Mouse (Mus musculus) stomach, embryonic 15.5 days (tissue): ENCODE measurements around the gene Ahdc1. TPM values are rescaled to one million over a fixed set of nuclear protein-coding genes. Genes with fewer than 3 reads are reported as not detected.

Experiments used
- ATAC-seq: fragments of 200-750 bp; cut with Nextera tagmentation; 2 replicates; pipeline ENCODE4 v1.8.0; 2017; ENCODE audit warnings: low read depth, moderate number of reproducible peaks, moderate TSS enrichment; ENCODE audit not compliant: insufficient read depth, low FRiP score
- H3K27ac ChIP-seq: fragments of 300-500 bp; sonication (generic); 2 replicates; pipeline ENCODE4 v1.5.1; 2015; ENCODE audit warnings: mild to moderate bottlenecking, inconsistent platforms
- H3K27me3 ChIP-seq: fragments of 300-500 bp; sonication (generic); replicated peaks from 2 replicates; pipeline ENCODE4 v1.6.1; 2015; ENCODE audit warnings: inconsistent platforms
- H3K36me3 ChIP-seq: fragments of 300-500 bp; sonication (generic); 2 replicates; pipeline ENCODE4 v1.6.1; 2015; ENCODE audit warnings: inconsistent platforms
- H3K4me1 ChIP-seq: fragments of 300-500 bp; sonication (generic); 2 replicates; pipeline ENCODE4 v1.6.1; 2015; ENCODE audit warnings: inconsistent platforms
- H3K4me2 ChIP-seq: fragments of 300-500 bp; sonication (generic); 2 replicates; pipeline ENCODE4 v1.6.1; 2015; ENCODE audit warnings: mild to moderate bottlenecking, inconsistent platforms
- H3K4me3 ChIP-seq: fragments of 300-500 bp; sonication (generic); replicated peaks from 2 replicates; pipeline ENCODE4 v1.5.1; 2015; ENCODE audit warnings: inconsistent platforms
- H3K9ac ChIP-seq: fragments of 300-500 bp; sonication (generic); 2 replicates; pipeline ENCODE4 v1.6.1; 2015; ENCODE audit warnings: inconsistent platforms
- H3K9me3 ChIP-seq: fragments of 300-500 bp; sonication (generic); 2 replicates; pipeline ENCODE4 v1.6.1; 2016; ENCODE audit warnings: inconsistent platforms
- WGBS: fragments of 180-500 bp; shearing (Covaris S2); methylation state at CpG from one replicate; pipeline ENCODE4 v1.1.7; 2015; 5-methylcytosine and 5-hydroxymethylcytosine counted together
- polyA plus RNA-seq: library from polyadenylated mRNA; unstranded; fragments of >200 nt; fragmentation: Nextera tagmentation; extraction: Ambion mirVana; gene quantifications from 2 replicates; pipeline ENCODE4 v1.2.1, GENCODE M21; 2015

The Ahdc1 gene
- polyA plus RNA-seq, 1 experiment from 2014 or later = 9.3 TPM

DNA sequence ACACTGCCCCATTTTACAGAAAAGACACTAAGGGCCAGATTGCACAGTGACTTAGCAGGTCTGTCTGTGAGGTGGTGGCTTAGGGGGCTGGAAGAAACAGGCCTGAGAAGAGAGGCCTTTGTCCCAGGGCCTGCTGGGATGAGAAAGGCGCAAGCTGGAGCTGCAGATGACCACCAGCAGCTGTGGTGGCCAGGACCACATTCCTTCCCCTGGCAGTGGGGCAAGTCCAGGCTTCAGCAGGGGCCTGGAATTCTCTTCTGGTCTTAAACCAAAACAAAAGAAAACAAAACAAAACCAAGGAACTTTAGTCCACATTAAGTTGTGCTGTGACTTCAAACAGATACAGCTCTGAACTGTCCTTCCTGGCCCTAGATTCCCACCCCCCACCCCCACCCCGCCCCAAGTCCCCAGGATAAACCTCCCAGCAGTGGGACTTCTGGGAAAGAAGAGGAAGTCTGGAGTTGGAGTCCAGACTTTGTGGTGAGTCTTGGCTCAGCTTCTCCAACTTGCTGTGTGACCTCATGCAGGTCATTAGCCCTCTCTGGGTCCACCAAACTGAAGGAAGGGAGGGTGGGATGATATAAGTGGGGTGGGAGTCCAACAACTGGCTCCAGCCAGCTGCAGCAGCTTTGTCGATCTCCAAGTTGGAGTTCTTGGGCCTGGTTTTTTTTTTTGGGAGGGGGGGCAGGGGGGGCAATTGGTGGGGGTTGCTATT lies 105.9 kb downstream of the Ahdc1 start:
- Histone ChIP-seq H3K36me3 (no peaks in the 10 kb centered on the region), H3K9ac (no peak overlapping the region), H3K4me1 (peaks cover 29% of the 10 kb centered on the region), H3K27ac (peak overlapping the region; percentile 98), H3K9me3 (no peaks in the 10 kb centered on the region), H3K4me3 (no peak overlapping the region), H3K27me3 (no peaks in the 10 kb centered on the region), H3K4me2 (peak overlapping the region; percentile 48)
- 0 out of 2 replicates have a peak, but pooled peaks have one; percentile 9 for ATAC-seq
- 42% methylated on average over 3 of the region's 3 CpGs for WGBS

DNA sequence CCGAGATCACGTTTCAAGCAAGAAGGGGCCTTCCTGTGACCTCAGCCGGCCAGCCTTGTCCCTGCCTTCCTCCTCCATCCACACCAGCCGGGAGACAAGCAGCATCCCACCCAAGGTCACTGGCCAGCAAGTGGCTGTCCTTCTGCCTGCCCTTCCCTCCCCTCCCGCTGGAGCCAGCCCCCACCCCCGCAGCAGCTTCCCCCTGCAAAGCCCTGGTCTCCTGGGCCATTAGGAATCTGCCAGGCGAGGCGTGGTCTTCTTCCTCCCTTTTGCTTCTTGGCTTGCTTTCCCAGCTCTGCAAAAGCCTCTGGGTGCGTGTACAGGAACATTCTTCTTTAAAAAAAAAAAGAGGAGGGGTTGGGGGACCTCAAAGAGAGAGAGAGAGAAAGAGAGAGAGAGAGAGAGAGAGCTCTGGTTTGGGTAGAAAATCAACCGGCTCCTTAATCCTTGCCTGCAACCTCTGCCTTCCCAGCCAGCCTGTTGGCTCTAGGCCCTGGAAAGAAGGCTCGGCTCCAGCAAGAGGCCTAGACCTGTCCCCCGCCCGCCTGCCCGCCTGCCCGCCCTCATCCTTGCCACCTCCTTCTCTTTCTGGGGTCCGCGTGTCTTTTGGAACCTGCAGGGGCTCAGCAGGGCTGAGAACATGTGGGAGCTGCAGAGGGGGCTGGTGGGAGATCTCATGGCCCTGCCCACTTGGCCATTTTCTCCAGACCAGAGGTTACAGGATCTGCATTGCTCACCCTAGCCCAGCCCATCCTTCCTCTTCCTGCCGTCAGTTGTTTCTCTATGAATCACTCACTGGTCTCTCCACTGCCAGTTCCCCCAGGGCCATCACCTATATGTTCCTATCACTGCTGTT lies 106.7 kb downstream of the Ahdc1 start:
- peak overlapping the region; percentile 48 for H3K4me2 ChIP-seq
- H3K4me3 ChIP-seq = peak overlapping the region; percentile 19; the same call in 1 of the 2 replicates
- 14% methylated on average over 18 of the region's 18 CpGs for WGBS
- no peaks in the 10 kb centered on the region for H3K36me3 ChIP-seq
- H3K9me3 ChIP-seq = no peaks in the 10 kb centered on the region
- ATAC-seq = peak; percentile 62
- H3K27me3 ChIP-seq = no peaks in the 10 kb centered on the region
- H3K27ac ChIP-seq = peak overlapping the region; percentile 98
- no peak overlapping the region for H3K9ac ChIP-seq
- H3K4me1 ChIP-seq = peaks cover 33% of the 10 kb centered on the region

GRCm38 (mm10) chr4:133118775-133119375 lies 107.8 kb downstream of the Ahdc1 start:
- Histone ChIP-seq H3K27me3 (no peaks in the 10 kb centered on the region), H3K4me3 (no peak overlapping the region), H3K9me3 (no peaks in the 10 kb centered on the region), H3K36me3 (no peaks in the 10 kb centered on the region), H3K4me1 (peaks cover 33% of the 10 kb centered on the region), H3K27ac (peak overlapping the region; percentile 36), H3K9ac (no peak overlapping the region), H3K4me2 (no peak overlapping the region)
- WGBS = 72% methylated on average over 6 of the region's 6 CpGs
- ATAC-seq = no peak

DNA sequence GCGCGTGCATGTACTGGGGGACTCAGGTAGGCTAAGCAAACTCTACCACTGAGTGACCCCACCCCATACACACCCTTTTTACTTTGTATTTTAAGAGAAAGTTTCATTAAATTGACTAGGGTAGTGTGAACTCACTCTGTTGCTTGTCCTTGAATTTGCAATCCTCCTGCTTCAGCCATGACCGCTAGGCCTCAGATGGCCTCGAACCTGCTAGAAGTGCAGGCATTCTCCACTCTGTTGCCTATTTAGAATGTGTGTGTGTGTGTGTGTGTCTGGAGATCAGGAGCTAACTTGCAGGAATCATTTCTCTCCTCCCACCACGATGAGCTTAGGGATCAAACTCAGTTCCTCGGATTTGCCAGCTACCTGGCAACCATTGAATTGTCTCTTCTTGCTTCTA lies 108.5 kb downstream of the Ahdc1 start:
- Histone ChIP-seq H3K27ac (peak overlapping the region; percentile 36; the same call in 1 of the 2 replicates), H3K27me3 (no peaks in the 10 kb centered on the region), H3K9me3 (no peaks in the 10 kb centered on the region), H3K9ac (no peak overlapping the region), H3K4me3 (no peak overlapping the region), H3K36me3 (no peaks in the 10 kb centered on the region), H3K4me2 (no peak overlapping the region), H3K4me1 (peaks cover 33% of the 10 kb centered on the region)
- WGBS = 80% methylated on average over 6 of the region's 6 CpGs
- ATAC-seq = no peak

GRCm38 (mm10) chr4:133120833-133121321 lies 109.8 kb downstream of the Ahdc1 start:
- peak overlapping the region; percentile 68 for H3K27ac ChIP-seq
- H3K27me3 ChIP-seq = no peaks in the 10 kb centered on the region
- H3K9ac ChIP-seq = no peak overlapping the region
- ATAC-seq = peak; percentile 29; the same call in 1 of the 2 replicates
- WGBS = 21% methylated on average over 11 of the region's 11 CpGs
- no peaks in the 10 kb centered on the region for H3K9me3 ChIP-seq
- no peak overlapping the region for H3K4me3 ChIP-seq
- peak overlapping the region; percentile 35; the same call in 1 of the 2 replicates for H3K4me2 ChIP-seq
- H3K4me1 ChIP-seq = peaks cover 33% of the 10 kb centered on the region
- H3K36me3 ChIP-seq = no peaks in the 10 kb centered on the region

- no peak for ATAC-seq
- Histone ChIP-seq H3K4me3 (no peak overlapping the region), H3K9ac (no peak overlapping the region), H3K4me1 (peaks cover 33% of the 10 kb centered on the region), H3K36me3 (no peaks in the 10 kb centered on the region), H3K4me2 (no peak overlapping the region), H3K27ac (no peak overlapping the region), H3K9me3 (no peaks in the 10 kb centered on the region), H3K27me3 (no peaks in the 10 kb centered on the region)
- WGBS = 80% methylated on average over 1 of the region's 1 CpGs
These were observed 110.4 kb downstream of the Ahdc1 start for GRCm38 (mm10) chr4:133121416-133121815.

DNA sequence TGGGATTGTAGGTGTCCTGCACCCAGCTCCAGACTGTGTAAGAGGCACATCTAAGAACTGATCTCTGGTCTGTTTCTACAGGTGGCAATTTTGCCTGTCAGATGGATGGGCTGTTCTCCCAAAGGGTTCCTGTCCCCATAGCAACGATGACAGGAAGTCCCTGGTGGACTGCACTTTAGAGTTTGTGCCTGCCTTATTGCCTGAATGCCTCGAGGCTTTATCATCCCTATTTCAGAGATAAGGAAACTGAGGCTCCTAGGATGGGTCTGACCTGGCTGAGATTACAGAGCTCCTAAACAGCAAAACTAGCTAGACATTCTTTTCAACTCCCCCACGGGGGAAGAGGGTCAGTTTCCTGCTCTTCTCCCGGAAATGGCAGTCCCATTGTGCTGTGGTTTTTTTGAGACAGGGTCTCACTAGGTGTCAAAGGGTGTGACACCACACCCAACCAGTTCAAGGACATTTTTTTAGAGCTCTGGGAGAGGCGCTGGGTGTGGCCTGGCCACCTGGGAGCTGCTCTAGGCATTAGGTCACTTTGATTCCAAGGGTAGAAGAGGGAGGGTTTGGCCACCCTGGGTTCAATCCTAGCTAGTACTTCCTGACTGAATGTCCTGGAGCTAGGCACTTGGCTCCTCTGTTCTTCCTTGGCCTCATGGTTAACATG lies 111.0 kb downstream of the Ahdc1 start:
- no peak overlapping the region for H3K4me2 ChIP-seq

GRCm38 (mm10) chr4:133127079-133127478 lies 116.0 kb downstream of the Ahdc1 start:
- WGBS = 78% methylated on average over 3 of the region's 3 CpGs
- H3K4me1 ChIP-seq = 0 out of 2 replicates have a peak, but pooled peaks cover 4% of the 10 kb centered on the region
- no peak for ATAC-seq
- H3K9ac ChIP-seq = no peak overlapping the region
- no peak overlapping the region for H3K4me2 ChIP-seq
- no peaks in the 10 kb centered on the region for H3K9me3 ChIP-seq
- H3K36me3 ChIP-seq = no peaks in the 10 kb centered on the region
- H3K27ac ChIP-seq = no peak overlapping the region
- H3K27me3 ChIP-seq = no peaks in the 10 kb centered on the region
- no peak overlapping the region for H3K4me3 ChIP-seq

More for the DNA sequence above, 111.0 kb downstream of the Ahdc1 start:
- H3K4me1 ChIP-seq = peaks cover 28% of the 10 kb centered on the region
- H3K27ac ChIP-seq = 0 out of 2 replicates have a peak overlapping the region, but pooled peaks have one; percentile 31
- H3K27me3 ChIP-seq = no peaks in the 10 kb centered on the region
- 24% methylated on average over 5 of the region's 5 CpGs for WGBS
- no peak overlapping the region for H3K9ac ChIP-seq
- H3K4me3 ChIP-seq = no peak overlapping the region
- no peak for ATAC-seq
- no peaks in the 10 kb centered on the region for H3K9me3 ChIP-seq
- no peaks in the 10 kb centered on the region for H3K36me3 ChIP-seq

Other genes with a start within 250 kb of the Ahdc1 start
- gene Rpa2, start 242.9 kb upstream of the Ahdc1 start, polyA plus RNA-seq = 87.0 and 89.5 TPM in 2 replicates
- gene Themis2, start 214.9 kb upstream of the Ahdc1 start, polyA plus RNA-seq = 1.3 and 1.8 TPM in 2 replicates
- gene Ppp1r8, start 168.1 kb upstream of the Ahdc1 start, polyA plus RNA-seq = 44.8 and 46.9 TPM in 2 replicates
- 54.8 and 58.3 TPM in 2 replicates for gene Stx12, start 126.8 kb upstream of the Ahdc1 start, polyA plus RNA-seq
- 39.3 and 45.5 TPM in 2 replicates for gene Fam76a, start 88.7 kb upstream of the Ahdc1 start, polyA plus RNA-seq
- gene Fgr, start 37.2 kb upstream of the Ahdc1 start, polyA plus RNA-seq = 1.6 TPM in 2 replicates
- gene Wasf2, start 119.2 kb downstream of the Ahdc1 start, polyA plus RNA-seq = 109 TPM in 2 replicates
- 6.8 and 7.8 TPM in 2 replicates for gene Cd164l2, start 200.9 kb downstream of the Ahdc1 start, polyA plus RNA-seq
- 0.13 and 0.23 TPM in 2 replicates for gene Gpr3, start 201.3 kb downstream of the Ahdc1 start, polyA plus RNA-seq
- 5.0 and 8.6 TPM in 2 replicates for gene Map3k6, start 229.6 kb downstream of the Ahdc1 start, polyA plus RNA-seq